Mouse (Mus musculus) limb, embryonic 13.5 days (tissue): ENCODE measurements around the gene Nlrx1. TPM values are rescaled to one million over a fixed set of nuclear protein-coding genes. Genes with fewer than 3 reads are reported as not detected.

Source experiments
- ATAC-seq: fragments of 200-750 bp; cut with Nextera tagmentation; 2 replicates; pipeline ENCODE4 v1.8.0; 2017; ENCODE audit warnings: low read depth, moderate number of reproducible peaks, moderate TSS enrichment; ENCODE audit not compliant: low FRiP score
- H3K27ac ChIP-seq: fragments of 300-500 bp; sonication (generic); 2 replicates; pipeline ENCODE4 v1.5.1; 2015; ENCODE audit warnings: inconsistent platforms, mild to moderate bottlenecking, moderate library complexity
- H3K27me3 ChIP-seq: fragments of 300-500 bp; sonication (generic); 2 replicates; pipeline ENCODE4 v1.6.1; 2015; ENCODE audit warnings: mild to moderate bottlenecking, inconsistent platforms
- H3K36me3 ChIP-seq: fragments of 300-500 bp; sonication (generic); 2 replicates; pipeline ENCODE4 v1.6.1; 2015; ENCODE audit warnings: inconsistent platforms, mild to moderate bottlenecking, moderate library complexity
- H3K4me1 ChIP-seq: fragments of 300-500 bp; sonication (generic); 2 replicates; pipeline ENCODE4 v1.6.1; 2015; ENCODE audit warnings: inconsistent platforms
- H3K4me2 ChIP-seq: fragments of 300-500 bp; sonication (generic); replicated peaks from 2 replicates; pipeline ENCODE4 v1.6.1; 2015; ENCODE audit warnings: inconsistent platforms, mild to moderate bottlenecking, moderate library complexity
- H3K4me3 ChIP-seq: fragments of 300-500 bp; sonication (generic); 2 replicates; pipeline ENCODE4 v1.5.1; 2015; ENCODE audit warnings: moderate library complexity, mild to moderate bottlenecking, inconsistent platforms
- H3K9ac ChIP-seq: fragments of 300-500 bp; sonication (generic); 2 replicates; pipeline ENCODE4 v1.6.1; 2015; ENCODE audit warnings: mild to moderate bottlenecking, inconsistent platforms
- H3K9me3 ChIP-seq: fragments of 300-500 bp; sonication (generic); 2 replicates; pipeline ENCODE4 v1.6.1; 2016; ENCODE audit warnings: inconsistent platforms
- WGBS: fragments of 180-500 bp; shearing (Covaris S2); methylation state at CpG from one replicate; pipeline ENCODE4 v1.1.7; 2015; 5-methylcytosine and 5-hydroxymethylcytosine counted together
- polyA plus RNA-seq: library from polyadenylated mRNA; unstranded; fragments of >200 nt; fragmentation: Nextera tagmentation; extraction: Ambion mirVana; gene quantifications from 2 replicates; pipeline ENCODE4 v1.2.1, GENCODE M21; 2015

The Nlrx1 gene
- polyA plus RNA-seq, 1 experiment from 2014 or later: 8.3 TPM

- Histone ChIP-seq H3K36me3 (peaks cover 2% of the 10 kb centered on the region; the same call in 1 of the 2 replicates), H3K4me3 (peak overlapping the region; percentile 82), H3K27ac (peak overlapping the region; percentile 93), H3K4me1 (peaks cover 26% of the 10 kb centered on the region), H3K4me2 (peak overlapping the region; percentile 70), H3K27me3 (no peaks in the 10 kb centered on the region), H3K9me3 (no peaks in the 10 kb centered on the region), H3K9ac (peak overlapping the region; percentile 87)
- under 1% methylated on average over 39 of the region's 40 CpGs for WGBS
- ATAC-seq: peak; percentile 83
These were observed 35.2 kb downstream of the Nlrx1 start for GRCm38 (mm10) chr9:44233021-44233801.

- Histone ChIP-seq H3K9me3 (no peaks in the 10 kb centered on the region), H3K9ac (no peak overlapping the region), H3K27me3 (no peaks in the 10 kb centered on the region), H3K36me3 (peaks cover 9% of the 10 kb centered on the region), H3K27ac (no peak overlapping the region), H3K4me3 (no peak overlapping the region), H3K4me2 (peak overlapping the region; percentile 70), H3K4me1 (peaks cover 25% of the 10 kb centered on the region)
- no peak for ATAC-seq
These were observed 36.8 kb downstream of the Nlrx1 start for GRCm38 (mm10) chr9:44231609-44232008.

GRCm38 (mm10) chr9:44225993-44226392, 42.4 kb downstream of the Nlrx1 start:
- 60% methylated on average over 6 of the region's 6 CpGs for WGBS
- peaks cover 9% of the 10 kb centered on the region for H3K4me1 ChIP-seq
- no peak overlapping the region for H3K4me3 ChIP-seq
- no peaks in the 10 kb centered on the region for H3K9me3 ChIP-seq
- no peak for ATAC-seq
- no peak overlapping the region for H3K4me2 ChIP-seq
- no peaks in the 10 kb centered on the region for H3K27me3 ChIP-seq
- H3K36me3 ChIP-seq: peaks cover 9% of the 10 kb centered on the region
- H3K27ac ChIP-seq: no peak overlapping the region
- no peak overlapping the region for H3K9ac ChIP-seq

GRCm38 (mm10) chr9:44213538-44213937, 54.9 kb downstream of the Nlrx1 start:
- ATAC-seq: no peak
- no peaks in the 10 kb centered on the region for H3K4me1 ChIP-seq
- 97% methylated on average over 14 of the region's 14 CpGs for WGBS
- H3K27ac ChIP-seq: no peak overlapping the region
- H3K9me3 ChIP-seq: peaks cover 4% of the 10 kb centered on the region; the same call in 1 of the 2 replicates
- no peak overlapping the region for H3K9ac ChIP-seq
- H3K27me3 ChIP-seq: no peaks in the 10 kb centered on the region
- H3K4me3 ChIP-seq: no peak overlapping the region
- no peak overlapping the region for H3K4me2 ChIP-seq
- peaks cover 18% of the 10 kb centered on the region for H3K36me3 ChIP-seq

GRCm38 (mm10) chr9:44212406-44212805, 56.0 kb downstream of the Nlrx1 start:
- WGBS: 94% methylated on average over 4 of the region's 4 CpGs
- no peak for ATAC-seq
- no peak overlapping the region for H3K9ac ChIP-seq
- H3K36me3 ChIP-seq: peaks cover 18% of the 10 kb centered on the region
- H3K9me3 ChIP-seq: peaks cover 4% of the 10 kb centered on the region; the same call in 1 of the 2 replicates
- H3K27ac ChIP-seq: no peak overlapping the region
- H3K4me1 ChIP-seq: no peaks in the 10 kb centered on the region
- no peak overlapping the region for H3K4me3 ChIP-seq
- no peak overlapping the region for H3K4me2 ChIP-seq
- H3K27me3 ChIP-seq: no peaks in the 10 kb centered on the region

- Histone ChIP-seq H3K4me1 (no peaks in the 10 kb centered on the region), H3K4me3 (no peak overlapping the region), H3K9ac (no peak overlapping the region), H3K4me2 (no peak overlapping the region), H3K9me3 (peaks cover 4% of the 10 kb centered on the region; the same call in 1 of the 2 replicates), H3K27me3 (no peaks in the 10 kb centered on the region), H3K36me3 (peaks cover 18% of the 10 kb centered on the region), H3K27ac (no peak overlapping the region)
- ATAC-seq: no peak
- 95% methylated on average over 4 of the region's 4 CpGs for WGBS
These were observed 59.0 kb downstream of the Nlrx1 start for GRCm38 (mm10) chr9:44209416-44209815.

- Histone ChIP-seq H3K4me3 (no peak overlapping the region), H3K36me3 (peaks cover 16% of the 10 kb centered on the region), H3K4me2 (no peak overlapping the region), H3K27me3 (no peaks in the 10 kb centered on the region), H3K27ac (no peak overlapping the region), H3K4me1 (no peaks in the 10 kb centered on the region), H3K9ac (no peak overlapping the region), H3K9me3 (peaks cover 4% of the 10 kb centered on the region; the same call in 1 of the 2 replicates)
- no peak for ATAC-seq
- WGBS: 86% methylated on average over 2 of the region's 2 CpGs
These were observed 60.6 kb downstream of the Nlrx1 start for GRCm38 (mm10) chr9:44207840-44208239.

Other genes with a start within 250 kb of the Nlrx1 start
- 3.4 and 5.1 TPM in 2 replicates for gene Thy1, start 225.2 kb downstream of the Nlrx1 start, polyA plus RNA-seq
- gene Usp2, start 201.6 kb downstream of the Nlrx1 start, polyA plus RNA-seq: 14.6 and 14.7 TPM in 2 replicates
- gene Mfrp, start 166.9 kb downstream of the Nlrx1 start, polyA plus RNA-seq: 0.13 and 0.17 TPM in 2 replicates
- 2.6 and 3.4 TPM in 2 replicates for gene C1qtnf5, start 161.4 kb downstream of the Nlrx1 start, polyA plus RNA-seq
- 0.09 and 0.10 TPM in 2 replicates for gene Gm49380, start 155.1 kb downstream of the Nlrx1 start, polyA plus RNA-seq
- gene Rnf26, start 155.1 kb downstream of the Nlrx1 start, polyA plus RNA-seq: 79.6 and 84.1 TPM in 2 replicates
- gene Mcam, start 134.1 kb downstream of the Nlrx1 start, polyA plus RNA-seq: 29.6 and 30.4 TPM in 2 replicates
- gene Cbl, start 34.5 kb downstream of the Nlrx1 start, polyA plus RNA-seq: 17.5 and 19.6 TPM in 2 replicates
- gene Ccdc153, start 27.9 kb downstream of the Nlrx1 start, polyA plus RNA-seq: not detected in 2 replicates
- 0.09 and 0.11 TPM in 2 replicates for gene Pdzd3, start 17.1 kb downstream of the Nlrx1 start, polyA plus RNA-seq
- gene Abcg4, start 20.0 kb upstream of the Nlrx1 start, polyA plus RNA-seq: 7.3 and 7.4 TPM in 2 replicates
- gene Hinfp, start 37.1 kb upstream of the Nlrx1 start, polyA plus RNA-seq: 26.1 and 29.6 TPM in 2 replicates
- gene C2cd2l, start 51.7 kb upstream of the Nlrx1 start, polyA plus RNA-seq: 6.8 and 7.8 TPM in 2 replicates
- 40.2 and 40.5 TPM in 2 replicates for gene Dpagt1, start 57.4 kb upstream of the Nlrx1 start, polyA plus RNA-seq
- gene H2afx, start 66.1 kb upstream of the Nlrx1 start, polyA plus RNA-seq: 382 and 390 TPM in 2 replicates
- gene Hmbs, start 75.6 kb upstream of the Nlrx1 start, polyA plus RNA-seq: 111 and 116 TPM in 2 replicates
- 27.8 and 28.9 TPM in 2 replicates for gene Vps11, start 93.1 kb upstream of the Nlrx1 start, polyA plus RNA-seq
- gene Hyou1, start 110.9 kb upstream of the Nlrx1 start, polyA plus RNA-seq: 30.9 and 36.8 TPM in 2 replicates
- gene Slc37a4, start 128.3 kb upstream of the Nlrx1 start, polyA plus RNA-seq: 11.1 and 11.5 TPM in 2 replicates
- gene Rps25, start 138.5 kb upstream of the Nlrx1 start, polyA plus RNA-seq: 1,961 and 2,001 TPM in 2 replicates
- 160 and 165 TPM in 2 replicates for gene Trappc4, start 139.0 kb upstream of the Nlrx1 start, polyA plus RNA-seq
- 32.2 and 35.5 TPM in 2 replicates for gene Ccdc84, start 150.0 kb upstream of the Nlrx1 start, polyA plus RNA-seq
- not detected in 2 replicates for gene Foxr1, start 172.5 kb upstream of the Nlrx1 start, polyA plus RNA-seq
- 0.31 and 0.36 TPM in 2 replicates for gene Upk2, start 186.4 kb upstream of the Nlrx1 start, polyA plus RNA-seq
- gene Bcl9l, start 214.2 kb upstream of the Nlrx1 start, polyA plus RNA-seq: 14.5 and 15.0 TPM in 2 replicates